Mouse (Mus musculus) neural tube, embryonic 10.5 days (tissue): ENCODE results near the gene Pxn.

Experiments
- DNase-seq: peaks from one replicate; pipeline ENCODE4 v3.0.0-alpha.2; 2017; ENCODE audit warnings: low spot score; ENCODE audit errors: extremely low spot score

The Pxn gene

DNA sequence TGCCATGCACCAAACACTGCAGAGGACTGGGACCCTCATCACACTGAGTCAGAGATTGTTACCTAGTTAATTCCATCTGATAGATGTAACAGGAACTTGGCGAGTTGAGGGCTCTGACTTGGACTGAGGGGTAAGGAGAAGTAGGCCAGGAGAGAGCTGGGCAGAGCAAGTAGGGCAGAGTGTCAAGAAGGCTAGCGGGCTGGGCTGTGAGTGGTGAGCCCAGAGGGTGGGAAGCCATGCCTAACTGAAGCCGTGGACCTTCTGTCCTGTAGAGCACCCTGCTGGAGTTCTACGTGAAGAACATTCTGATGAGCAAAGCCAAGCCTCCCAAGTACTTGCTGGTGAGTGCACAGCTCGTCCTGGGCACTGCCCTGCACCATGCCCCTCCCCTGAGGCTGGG is 72.9 kb downstream of the Pxn start:
- no peak for DNase-seq

- no peak for DNase-seq
Measured at GRCm38 (mm10) chr5:115580229-115581001, 73.9 kb downstream of the Pxn start.

GRCm38 (mm10) chr5:115581662-115582061 is 75.2 kb downstream of the Pxn start:
- no peak for DNase-seq

GRCm38 (mm10) chr5:115585616-115586015 is 79.1 kb downstream of the Pxn start:
- DNase-seq: no peak

GRCm38 (mm10) chr5:115586166-115586565 is 79.7 kb downstream of the Pxn start:
- DNase-seq: no peak

DNA sequence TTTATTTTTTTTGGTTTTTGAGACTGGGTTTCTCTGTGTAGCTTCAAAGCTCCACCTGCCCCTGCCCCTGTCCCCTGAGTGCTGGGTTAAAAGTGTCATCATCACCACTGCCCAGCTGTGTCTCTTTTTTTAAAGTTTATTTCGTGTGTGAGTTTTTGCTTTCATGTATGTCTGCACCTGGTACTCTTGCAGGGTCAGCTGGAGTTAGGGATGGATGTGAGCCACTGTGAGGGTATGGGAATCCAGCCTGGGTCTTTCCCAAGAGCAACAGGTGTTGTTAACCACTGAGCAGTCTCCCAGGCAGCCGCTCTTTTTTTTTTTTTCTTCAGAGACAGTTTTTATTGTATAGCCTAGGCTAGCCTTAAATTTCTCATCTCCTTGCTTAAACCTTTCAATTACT is 80.3 kb downstream of the Pxn start:
- no peak for DNase-seq

- DNase-seq: no peak
Measured at GRCm38 (mm10) chr5:115591028-115591427, 84.6 kb downstream of the Pxn start.

- no peak for DNase-seq
Measured at GRCm38 (mm10) chr5:115591506-115591905, 85.0 kb downstream of the Pxn start.

- no peak for DNase-seq
Measured at GRCm38 (mm10) chr5:115603561-115603960, 97.1 kb downstream of the Pxn start.
